Mouse (Mus musculus): ENCODE data around the gene Phykpl. TPM values are rescaled to one million over a fixed set of nuclear protein-coding genes. Genes with fewer than 3 reads are reported as not detected.

Phykpl gene
- total RNA-seq, 1 experiment from 2014 or later, result 21.3 TPM

Other genes starting within 250 kb of the Phykpl start
- gene Hnrnpab, start 22.1 kb downstream of the Phykpl start, total RNA-seq (2017), result 203 and 213 TPM in 2 replicates
- gene Nhp2, start 35.0 kb downstream of the Phykpl start, total RNA-seq (2017), result 18.5 and 18.8 TPM in 2 replicates
- gene Rmnd5b, start 51.1 kb downstream of the Phykpl start, total RNA-seq (2017), result 28.7 and 31.8 TPM in 2 replicates
- gene N4bp3, start 66.1 kb downstream of the Phykpl start, total RNA-seq (2017), result 12.3 and 12.5 TPM in 2 replicates
- 1.4 and 2.7 TPM in 2 replicates for gene D930048N14Rik, start 66.2 kb downstream of the Phykpl start, total RNA-seq (2017)
- 7.7 and 8.6 TPM in 2 replicates for gene 0610009B22Rik, start 104.1 kb downstream of the Phykpl start, total RNA-seq (2017)
- gene Sec24a, start 178.9 kb downstream of the Phykpl start, total RNA-seq (2017), result 9.9 and 10.7 TPM in 2 replicates
- 20.6 and 26.4 TPM in 2 replicates for gene Sar1b, start 178.9 kb downstream of the Phykpl start, total RNA-seq (2017)